Mouse (Mus musculus) megakaryocyte, embryonic 14.5 days (primary cell): Measurements from ENCODE around the gene Cilp.

ENCODE experiments used
- FLI1 ChIP-seq: IDR thresholded peaks from 2 replicates; pipeline ENCODE4 v1.6.1; 2012; ENCODE audit warnings: low read length, inconsistent platforms, mixed read lengths
- GATA1 ChIP-seq: IDR thresholded peaks from 3 replicates; pipeline ENCODE4 v1.6.1; 2012; ENCODE audit warnings: mixed read lengths, low read length, inconsistent platforms, borderline replicate concordance

DNA sequence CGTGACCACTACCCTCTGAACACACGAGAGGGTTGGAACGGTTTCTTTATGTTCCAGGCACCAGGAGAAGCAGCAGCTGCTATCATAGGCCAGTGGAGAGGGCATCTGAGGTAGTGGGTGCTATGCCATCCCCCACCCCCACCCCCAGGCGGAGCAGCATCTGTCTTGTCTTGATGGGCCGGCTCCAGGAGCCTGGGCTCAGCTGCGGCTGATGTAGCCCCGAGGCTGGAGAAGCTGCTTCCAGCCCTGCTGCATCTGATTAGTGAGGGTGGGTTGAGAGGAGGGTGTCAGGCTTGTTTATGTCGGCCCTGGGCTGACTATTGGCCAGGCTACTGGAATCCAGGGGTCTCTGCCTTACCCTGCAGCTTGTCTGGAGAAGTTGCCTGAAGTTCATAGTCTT, 33.7 kb upstream of the Cilp start:
- TF ChIP-seq GATA1, result no peak
- TF ChIP-seq FLI1, result no peak
